Mouse (Mus musculus) G1E (cell line): ENCODE measurements around the gene C77080. TPM values are rescaled to one million over a fixed set of nuclear protein-coding genes. Genes with fewer than 3 reads are reported as not detected.

Experiments
- ATAC-seq: 2 replicates; pipeline ENCODE4 v1.8.0; 2016; ENCODE audit warnings: mild to moderate bottlenecking; ENCODE audit not compliant: insufficient number of reproducible peaks, poor library complexity, low FRiP score, severe bottlenecking; ENCODE audit errors: extremely low read depth
- DNase-seq: peaks from one replicate; pipeline ENCODE4 v3.0.0; 2012; ENCODE audit warnings: low spot score
- H3K27me3 ChIP-seq: 2 replicates; pipeline ENCODE4 v1.6.1; 2012; ENCODE audit warnings: mild to moderate bottlenecking, low read length, inconsistent platforms; ENCODE audit not compliant: insufficient read depth
- H3K36me3 ChIP-seq: replicated peaks from 2 replicates; pipeline ENCODE3; 2012; ENCODE audit warnings: mild to moderate bottlenecking, inconsistent platforms
- H3K4me1 ChIP-seq: 2 replicates; pipeline ENCODE4 v1.6.1; 2012; ENCODE audit warnings: low read depth, low read length, inconsistent platforms, mixed read lengths; ENCODE audit not compliant: insufficient read depth
- H3K4me3 ChIP-seq: 2 replicates; pipeline ENCODE4 v1.5.1; 2012; ENCODE audit warnings: low read depth, mild to moderate bottlenecking, inconsistent platforms, low read length, moderate library complexity, mixed read lengths
- H3K9me3 ChIP-seq: replicated peaks from 2 replicates; pipeline ENCODE4 v1.6.1; 2012; ENCODE audit warnings: inconsistent platforms
- CTCF ChIP-seq: IDR thresholded peaks from 2 replicates; pipeline ENCODE4 v1.5.1; 2012; ENCODE audit warnings: low read depth, low read length, inconsistent platforms, mixed read lengths
- GATA1 ChIP-seq: IDR thresholded peaks from 2 replicates; pipeline ENCODE4 v1.6.1; 2012; ENCODE audit warnings: borderline replicate concordance, low read length, inconsistent platforms, mixed read lengths
- GATA2 ChIP-seq: IDR thresholded peaks from 2 replicates; pipeline ENCODE4 v1.6.1; 2012; ENCODE audit warnings: low read depth, low read length, inconsistent platforms, borderline replicate concordance
- POLR2AphosphoS5 ChIP-seq: IDR thresholded peaks from 2 replicates; pipeline ENCODE4 v1.6.1; 2012; ENCODE audit warnings: low read depth, low read length, inconsistent platforms; ENCODE audit not compliant: insufficient replicate concordance
- TAL1 ChIP-seq: conservative IDR thresholded peaks from 2 replicates; pipeline ENCODE4 v1.6.1; 2012; ENCODE audit warnings: low read depth, low read length, inconsistent platforms, mixed read lengths
- polyA plus RNA-seq: library from polyadenylated mRNA; stranded (reverse); fragments of >175 nt; gene quantifications from 2 replicates; pipeline ENCODE4 v1.2.3, GENCODE M21; 2012
- total RNA-seq, 2 experiments: library from RNA; stranded (forward) in 1 of 2; stranded (reverse) in 1 of 2; fragments of 200-1000 nt in 1 of 2; fragments of >200 nt in 1 of 2; fragmentation: Nextera tagmentation in 1 of 2; gene quantifications; 2 replicates each; pipeline ENCODE4 v1.2.3; 2014 to 2017

The C77080 gene
- total and polyA plus RNA-seq, 3 experiments: 23.6 to 196 (median 67.9) TPM

DNA sequence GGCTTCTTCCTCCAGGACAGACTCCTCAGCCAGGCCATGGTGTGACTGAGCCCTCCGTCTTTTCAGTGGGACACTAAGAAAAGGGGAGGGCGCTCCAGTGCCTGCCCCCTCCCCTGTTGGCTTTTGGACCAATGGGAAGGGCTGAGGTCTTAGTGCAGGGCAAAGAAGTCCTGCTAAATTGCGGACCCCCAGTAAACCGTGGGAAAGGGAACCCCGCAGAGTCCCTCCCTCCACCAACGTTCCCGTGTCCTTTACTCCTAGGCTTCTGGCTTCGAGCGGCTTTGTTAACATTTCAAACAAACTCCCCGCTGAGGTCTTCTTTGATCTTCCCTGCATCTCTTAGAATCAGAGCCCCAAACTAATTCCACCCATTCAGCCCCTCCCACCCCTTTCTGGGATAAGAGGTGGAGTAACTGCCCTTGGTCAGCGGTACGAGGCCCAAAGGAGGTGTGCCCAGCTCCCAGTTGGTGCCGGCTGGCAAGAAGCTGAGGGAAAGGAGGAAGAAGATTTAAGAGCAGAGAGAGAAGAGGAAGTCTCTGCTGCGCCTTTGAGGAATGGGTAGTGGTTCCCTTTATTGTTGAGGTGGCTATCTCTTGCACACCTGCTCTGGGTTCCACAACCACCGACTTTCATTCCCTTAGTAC lies 9.6 kb downstream of the C77080 start:
- no peak for TF ChIP-seq TAL1
- no peak for TF ChIP-seq CTCF
- no peak for TF ChIP-seq GATA1
- TF ChIP-seq GATA2: no peak
- TF ChIP-seq POLR2AphosphoS5: no peak
- DNase-seq (no peak), ATAC-seq (no peak)
- Histone ChIP-seq H3K4me1 (peaks cover 88% of the 10 kb centered on the region), H3K9me3 (peaks cover 2% of the 10 kb centered on the region), H3K27me3 (no peaks in the 10 kb centered on the region), H3K36me3 (peaks cover 2% of the 10 kb centered on the region), H3K4me3 (peak overlapping the region; percentile 33; the same call in 1 of the 2 replicates)

DNA sequence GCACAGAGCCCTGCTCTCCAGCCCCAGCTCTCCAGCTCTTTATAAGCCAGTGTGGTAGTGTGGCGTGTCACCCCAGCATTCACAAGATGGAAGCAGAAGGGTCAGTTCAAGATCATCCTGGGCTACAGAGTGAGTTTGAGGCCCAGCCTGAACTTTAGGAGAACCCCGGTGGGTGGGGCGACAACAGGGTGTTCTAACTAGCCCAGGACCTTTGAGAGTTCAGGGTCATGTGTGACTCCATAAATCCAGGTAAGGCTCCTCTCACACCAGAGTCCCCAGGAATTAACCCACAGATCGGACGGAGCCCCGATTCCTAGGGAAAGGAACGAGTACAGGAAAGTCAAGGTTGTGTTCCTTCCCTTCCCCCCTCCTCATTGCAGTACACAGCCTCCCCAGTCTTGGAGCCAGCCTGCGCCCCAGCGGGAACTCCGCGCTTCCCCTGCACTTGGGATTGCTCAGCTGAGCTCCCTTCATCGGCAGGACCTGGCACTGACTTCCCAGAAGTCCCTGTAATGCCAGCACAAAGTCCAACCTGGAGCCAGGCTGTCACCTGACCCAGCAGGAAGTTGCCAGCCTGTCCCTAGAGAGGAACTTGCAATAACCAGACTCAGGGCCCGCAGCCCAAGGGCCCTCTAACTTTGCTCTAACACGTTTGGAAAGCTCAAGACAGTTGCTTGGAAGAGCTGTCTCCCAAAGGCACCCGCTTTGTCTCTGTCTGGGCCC lies 10.3 kb downstream of the C77080 start:
- Histone ChIP-seq H3K27me3 (no peaks in the 10 kb centered on the region; the same call in 1 of the 2 replicates), H3K4me1 (peaks cover 88% of the 10 kb centered on the region), H3K9me3 (peaks cover 6% of the 10 kb centered on the region), H3K4me3 (peak overlapping the region; percentile 40; the same call in 1 of the 2 replicates), H3K36me3 (peaks cover 7% of the 10 kb centered on the region)
- no peak for ATAC-seq
- no peak for TF ChIP-seq POLR2AphosphoS5
- TF ChIP-seq TAL1: no peak
- no peak for TF ChIP-seq GATA1
- no peak for TF ChIP-seq CTCF
- no peak for TF ChIP-seq GATA2
- no peak for DNase-seq

DNA sequence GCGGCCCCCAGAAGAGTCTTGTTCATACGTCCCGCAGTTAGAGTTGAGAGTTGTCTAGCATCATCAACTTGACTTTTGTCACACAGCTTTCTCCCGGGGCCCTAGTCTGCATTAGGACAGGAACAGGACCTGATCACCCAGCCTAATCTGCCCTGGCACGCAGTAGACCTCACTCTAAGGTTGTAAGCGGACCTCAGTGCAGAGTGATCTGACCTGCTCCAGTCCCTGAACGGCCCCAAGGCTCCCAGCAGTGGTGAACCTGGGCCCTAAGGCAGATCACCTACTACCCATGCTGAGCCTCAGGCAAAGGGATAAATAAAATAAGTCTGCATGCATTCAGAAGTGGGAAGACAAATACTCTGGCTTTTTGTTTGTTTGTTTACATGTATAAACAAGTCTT lies 11.9 kb downstream of the C77080 start:
- no peak for TF ChIP-seq POLR2AphosphoS5
- TF ChIP-seq TAL1: no peak
- no peak for TF ChIP-seq CTCF
- TF ChIP-seq GATA2: no peak
- TF ChIP-seq GATA1: no peak
- Histone ChIP-seq H3K27me3 (no peaks in the 10 kb centered on the region; the same call in 1 of the 2 replicates), H3K9me3 (peaks cover 6% of the 10 kb centered on the region), H3K4me1 (peaks cover 90% of the 10 kb centered on the region), H3K4me3 (no peak overlapping the region), H3K36me3 (peaks cover 10% of the 10 kb centered on the region)
- DNase-seq: no peak
- ATAC-seq: no peak

DNA sequence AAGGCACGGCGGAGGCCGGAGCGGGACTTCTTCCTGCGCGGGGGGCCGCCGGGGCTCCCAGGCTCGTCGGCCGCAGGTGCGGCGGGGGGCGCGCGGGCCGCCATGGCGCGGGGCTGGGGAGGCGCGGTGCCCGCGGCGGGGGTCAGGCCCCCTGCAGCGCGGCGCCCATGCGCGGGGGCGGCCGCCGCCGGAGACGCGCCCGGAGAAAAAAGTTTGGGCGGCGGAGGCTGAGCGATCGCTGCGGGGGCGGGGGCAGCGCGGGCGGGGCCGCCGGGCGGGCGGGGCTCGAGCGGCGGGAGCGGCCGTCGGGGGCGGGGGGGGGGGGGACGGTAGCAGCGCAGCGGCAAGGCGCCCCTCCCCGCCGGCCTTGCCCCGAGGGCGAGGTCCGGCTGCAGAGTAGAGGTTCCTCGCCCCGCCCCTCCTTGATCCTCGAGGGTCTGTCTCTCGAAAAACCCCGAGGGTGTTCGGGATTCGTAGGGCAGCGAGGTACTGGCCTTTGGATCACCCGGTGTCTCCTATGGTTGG lies 12.9 kb downstream of the C77080 start:
- peaks cover 91% of the 10 kb centered on the region for H3K4me1 ChIP-seq
- no peak for DNase-seq

DNA sequence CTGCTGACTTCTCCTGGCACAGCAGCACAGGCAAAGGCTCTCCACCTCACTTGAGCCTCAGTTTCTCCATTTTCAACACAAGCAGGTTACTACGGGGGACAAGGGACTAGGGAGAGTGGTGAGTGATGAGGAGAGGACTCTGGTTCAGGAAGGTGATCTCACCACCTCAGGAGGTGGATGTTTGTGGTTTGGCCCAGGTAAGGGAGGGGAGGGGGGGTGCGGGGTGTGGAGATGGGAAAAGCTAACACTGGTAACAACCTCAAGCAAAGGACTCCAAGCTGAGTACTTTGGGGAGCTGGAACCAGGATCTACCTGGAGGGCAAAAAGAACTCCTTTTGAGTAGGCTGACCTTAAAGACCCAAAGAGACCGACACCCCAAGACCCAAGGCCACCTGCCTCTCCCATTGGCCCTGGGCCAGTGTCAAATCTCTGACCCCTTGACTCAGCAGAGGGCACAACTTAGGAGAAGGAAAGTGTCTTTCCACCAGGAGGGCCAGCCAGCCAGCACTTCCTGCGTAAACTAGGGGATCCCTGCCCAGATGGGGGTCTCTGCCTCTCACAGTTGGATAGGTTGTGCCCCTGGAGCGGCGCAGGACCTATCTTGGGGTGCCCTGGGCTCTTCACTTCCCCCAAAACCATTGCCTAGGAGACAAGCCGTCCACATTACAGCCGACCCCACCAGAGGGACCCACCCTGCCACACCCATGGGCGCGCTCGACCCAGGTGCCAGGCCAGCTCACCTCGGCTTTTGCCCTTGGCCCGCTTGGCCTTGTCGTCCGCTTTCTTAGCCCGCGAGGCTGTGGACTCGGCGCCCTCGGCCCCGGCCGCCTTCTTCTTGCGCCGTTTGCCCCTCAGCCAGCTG lies 13.6 kb downstream of the C77080 start:
- Histone ChIP-seq H3K36me3 (peaks cover 21% of the 10 kb centered on the region), H3K9me3 (peaks cover 6% of the 10 kb centered on the region), H3K4me3 (peak overlapping the region; percentile 83), H3K27me3 (no peaks in the 10 kb centered on the region; the same call in 1 of the 2 replicates), H3K4me1 (peaks cover 91% of the 10 kb centered on the region)
- ATAC-seq (no peak), DNase-seq (no peak)
- no peak for TF ChIP-seq GATA2
- TF ChIP-seq CTCF: no peak
- no peak for TF ChIP-seq GATA1
- TF ChIP-seq POLR2AphosphoS5: no peak
- TF ChIP-seq TAL1: no peak

More for the DNA sequence above, 12.9 kb downstream of the C77080 start:
- H3K4me3 ChIP-seq: peak overlapping the region; percentile 83
- no peak for ATAC-seq
- no peak for TF ChIP-seq GATA1
- no peak for TF ChIP-seq CTCF
- TF ChIP-seq GATA2: no peak
- no peak for TF ChIP-seq POLR2AphosphoS5
- TF ChIP-seq TAL1: no peak
- H3K36me3 ChIP-seq: peaks cover 15% of the 10 kb centered on the region
- H3K9me3 ChIP-seq: peaks cover 6% of the 10 kb centered on the region
- H3K27me3 ChIP-seq: no peaks in the 10 kb centered on the region; the same call in 1 of the 2 replicates
